Mouse (Mus musculus): ENCODE data around the gene Rbbp8nl.

DNA sequence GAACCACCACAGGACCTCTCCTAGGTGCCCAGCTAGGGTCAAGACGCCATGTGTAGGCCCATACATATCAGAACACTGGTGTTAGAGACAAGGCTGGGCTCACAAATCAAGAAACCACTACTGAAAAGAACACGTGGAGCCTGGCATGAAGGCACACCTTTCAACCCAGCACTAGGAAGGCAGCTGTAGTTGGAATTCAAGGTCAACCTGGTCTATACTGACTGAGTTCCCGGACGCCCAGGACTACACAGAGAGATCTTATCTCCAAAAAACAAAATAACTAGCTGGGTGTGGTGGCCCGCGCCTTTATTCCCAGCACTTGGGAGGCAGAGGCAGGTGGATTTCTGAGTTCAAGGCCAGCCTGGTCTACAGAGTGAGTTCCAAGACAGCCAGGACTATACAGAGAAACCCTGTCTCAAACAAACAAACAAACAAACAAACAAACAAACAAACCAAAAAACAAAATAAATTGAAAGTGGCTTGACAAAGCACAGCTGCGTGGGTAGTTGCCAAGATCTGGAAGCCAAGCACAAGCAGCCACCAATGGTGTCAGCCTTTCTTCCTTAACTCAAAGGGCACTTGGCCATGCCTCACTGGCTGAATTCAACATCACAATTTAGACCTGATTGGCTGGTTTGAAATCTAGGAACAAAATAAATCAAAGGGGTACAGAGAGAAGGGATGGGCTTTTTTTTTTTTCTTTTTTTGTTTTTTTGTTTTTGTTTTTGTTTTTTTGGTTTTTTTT lies 51.9 kb downstream of the Rbbp8nl start:
- TF ChIP-seq CTCF (IDR thresholded peaks at IDR 0.05; ENCODE audit: low read depth, low read length) (no peak), POLR2A (IDR thresholded peaks at IDR 0.05; ENCODE audit: borderline replicate concordance, low read depth, low read length) (no peak)
